Mouse (Mus musculus): ENCODE data around the gene Ift81. TPM values are rescaled to one million over a fixed set of nuclear protein-coding genes. Genes with fewer than 3 reads are reported as not detected.

The Ift81 gene
- polyA plus RNA-seq, 1 experiment from 2014 or later: 71.6 TPM

- 73% methylated on average over 7 of the region's 7 CpGs for WGBS
- Histone ChIP-seq H3K9ac (ENCODE audit: low read depth, low read length) (no peak overlapping the region), H3K27me3 (ENCODE audit: control insufficient read depth, insufficient read depth, low read depth, low read length) (no peaks in the 10 kb centered on the region), H3K36me3 (ENCODE audit: control insufficient read depth, insufficient read depth, low read length) (peaks cover 14% of the 10 kb centered on the region), H3K4me3 (ENCODE audit: low read depth, low read length) (no peak overlapping the region), H3K4me2 (ENCODE audit: low read length) (no peak overlapping the region), H3K9me3 (replicated peaks; ENCODE audit: control insufficient read depth, low read length, poor library complexity, severe bottlenecking) (no peaks in the 10 kb centered on the region; the same call in 1 of the 2 replicates), H3K4me1 (ENCODE audit: control insufficient read depth, insufficient read depth, low read length) (no peaks in the 10 kb centered on the region), H3K27ac (ENCODE audit: low read length) (no peak overlapping the region)
- no peak for ATAC-seq
Measured at GRCm38 (mm10) chr5:122576683-122577329, 37.5 kb downstream of the Ift81 start.

- H3K27me3 ChIP-seq (ENCODE audit: control insufficient read depth, insufficient read depth, low read depth, low read length): no peaks in the 10 kb centered on the region
- no peak overlapping the region for H3K4me2 ChIP-seq (ENCODE audit: low read length)
- 83% methylated on average over 5 of the region's 5 CpGs for WGBS
- ATAC-seq: no peak
- no peaks in the 10 kb centered on the region for H3K9me3 ChIP-seq (replicated peaks; ENCODE audit: control insufficient read depth, low read length, poor library complexity, severe bottlenecking)
- H3K27ac ChIP-seq (ENCODE audit: low read length): no peak overlapping the region
- peaks cover 7% of the 10 kb centered on the region for H3K36me3 ChIP-seq (ENCODE audit: control insufficient read depth, insufficient read depth, low read length)
- no peak overlapping the region for H3K4me3 ChIP-seq (ENCODE audit: low read depth, low read length)
- H3K9ac ChIP-seq (ENCODE audit: low read depth, low read length): no peak overlapping the region
- H3K4me1 ChIP-seq (ENCODE audit: control insufficient read depth, insufficient read depth, low read length): no peaks in the 10 kb centered on the region
Measured at GRCm38 (mm10) chr5:122572001-122572400, 42.3 kb downstream of the Ift81 start.

GRCm38 (mm10) chr5:122566626-122567025, 47.7 kb downstream of the Ift81 start:
- WGBS: 68% methylated on average over 8 of the region's 8 CpGs
- no peak for ATAC-seq
- Histone ChIP-seq H3K27me3 (ENCODE audit: control insufficient read depth, insufficient read depth, low read depth, low read length) (no peaks in the 10 kb centered on the region), H3K4me1 (ENCODE audit: control insufficient read depth, insufficient read depth, low read length) (no peaks in the 10 kb centered on the region), H3K9me3 (replicated peaks; ENCODE audit: control insufficient read depth, low read length, poor library complexity, severe bottlenecking) (no peaks in the 10 kb centered on the region), H3K4me2 (ENCODE audit: low read length) (no peak overlapping the region), H3K36me3 (ENCODE audit: control insufficient read depth, insufficient read depth, low read length) (peaks cover 16% of the 10 kb centered on the region; the same call in 1 of the 2 replicates), H3K4me3 (ENCODE audit: low read depth, low read length) (no peak overlapping the region), H3K9ac (ENCODE audit: low read depth, low read length) (no peak overlapping the region), H3K27ac (ENCODE audit: low read length) (peak overlapping the region; percentile 49; the same call in 1 of the 2 replicates)

- WGBS: 88% methylated on average over 8 of the region's 8 CpGs
- Histone ChIP-seq H3K27me3 (ENCODE audit: control insufficient read depth, insufficient read depth, low read depth, low read length) (no peaks in the 10 kb centered on the region), H3K9me3 (replicated peaks; ENCODE audit: control insufficient read depth, low read length, poor library complexity, severe bottlenecking) (no peaks in the 10 kb centered on the region)
Measured at GRCm38 (mm10) chr5:122560654-122561053, 53.7 kb downstream of the Ift81 start.

GRCm38 (mm10) chr5:122558127-122558526, 56.2 kb downstream of the Ift81 start:
- Histone ChIP-seq H3K27me3 (ENCODE audit: control insufficient read depth, insufficient read depth, low read depth, low read length) (no peaks in the 10 kb centered on the region), H3K27ac (ENCODE audit: low read length) (no peak overlapping the region), H3K9ac (ENCODE audit: low read depth, low read length) (no peak overlapping the region), H3K4me1 (ENCODE audit: control insufficient read depth, insufficient read depth, low read length) (no peaks in the 10 kb centered on the region), H3K36me3 (ENCODE audit: control insufficient read depth, insufficient read depth, low read length) (peaks cover 15% of the 10 kb centered on the region), H3K4me3 (ENCODE audit: low read depth, low read length) (no peak overlapping the region), H3K9me3 (replicated peaks; ENCODE audit: control insufficient read depth, low read length, poor library complexity, severe bottlenecking) (no peaks in the 10 kb centered on the region), H3K4me2 (ENCODE audit: low read length) (no peak overlapping the region)
- no peak for ATAC-seq
- 96% methylated on average over 10 of the region's 10 CpGs for WGBS

More at GRCm38 (mm10) chr5:122560654-122561053, 53.7 kb downstream of the Ift81 start:
- H3K9ac ChIP-seq (ENCODE audit: low read depth, low read length): no peak overlapping the region
- no peaks in the 10 kb centered on the region for H3K4me1 ChIP-seq (ENCODE audit: control insufficient read depth, insufficient read depth, low read length)
- H3K27ac ChIP-seq (ENCODE audit: low read length): no peak overlapping the region
- no peak for ATAC-seq
- H3K4me3 ChIP-seq (ENCODE audit: low read depth, low read length): no peak overlapping the region
- H3K36me3 ChIP-seq (ENCODE audit: control insufficient read depth, insufficient read depth, low read length): peaks cover 20% of the 10 kb centered on the region
- no peak overlapping the region for H3K4me2 ChIP-seq (ENCODE audit: low read length)

GRCm38 (mm10) chr5:122555107-122555506, 59.2 kb downstream of the Ift81 start:
- Histone ChIP-seq H3K36me3 (ENCODE audit: control insufficient read depth, insufficient read depth, low read length) (peaks cover 11% of the 10 kb centered on the region), H3K4me3 (ENCODE audit: low read depth, low read length) (no peak overlapping the region), H3K9ac (ENCODE audit: low read depth, low read length) (no peak overlapping the region), H3K27me3 (ENCODE audit: control insufficient read depth, insufficient read depth, low read depth, low read length) (no peaks in the 10 kb centered on the region), H3K9me3 (replicated peaks; ENCODE audit: control insufficient read depth, low read length, poor library complexity, severe bottlenecking) (no peaks in the 10 kb centered on the region), H3K4me1 (ENCODE audit: control insufficient read depth, insufficient read depth, low read length) (no peaks in the 10 kb centered on the region), H3K4me2 (ENCODE audit: low read length) (no peak overlapping the region), H3K27ac (ENCODE audit: low read length) (no peak overlapping the region)
- WGBS: 67% methylated on average over 2 of the region's 2 CpGs
- ATAC-seq: no peak

- WGBS: 89% methylated on average over 9 of the region's 9 CpGs
- no peaks in the 10 kb centered on the region for H3K9me3 ChIP-seq (replicated peaks; ENCODE audit: control insufficient read depth, low read length, poor library complexity, severe bottlenecking)
- no peaks in the 10 kb centered on the region for H3K27me3 ChIP-seq (ENCODE audit: control insufficient read depth, insufficient read depth, low read depth, low read length)
- no peak overlapping the region for H3K4me3 ChIP-seq (ENCODE audit: low read depth, low read length)
- H3K36me3 ChIP-seq (ENCODE audit: control insufficient read depth, insufficient read depth, low read length): no peaks in the 10 kb centered on the region
- H3K4me2 ChIP-seq (ENCODE audit: low read length): no peak overlapping the region
- ATAC-seq: no peak
- no peak overlapping the region for H3K27ac ChIP-seq (ENCODE audit: low read length)
- peaks cover 8% of the 10 kb centered on the region; the same call in 1 of the 2 replicates for H3K4me1 ChIP-seq (ENCODE audit: control insufficient read depth, insufficient read depth, low read length)
- H3K9ac ChIP-seq (ENCODE audit: low read depth, low read length): no peak overlapping the region
Measured at GRCm38 (mm10) chr5:122552638-122553037, 61.7 kb downstream of the Ift81 start.

- Histone ChIP-seq H3K4me1 (ENCODE audit: control insufficient read depth, insufficient read depth, low read length) (peaks cover 8% of the 10 kb centered on the region; the same call in 1 of the 2 replicates), H3K27ac (ENCODE audit: low read length) (no peak overlapping the region), H3K27me3 (ENCODE audit: control insufficient read depth, insufficient read depth, low read depth, low read length) (no peaks in the 10 kb centered on the region), H3K4me3 (ENCODE audit: low read depth, low read length) (no peak overlapping the region), H3K4me2 (ENCODE audit: low read length) (no peak overlapping the region), H3K9me3 (replicated peaks; ENCODE audit: control insufficient read depth, low read length, poor library complexity, severe bottlenecking) (no peaks in the 10 kb centered on the region), H3K9ac (ENCODE audit: low read depth, low read length) (no peak overlapping the region), H3K36me3 (ENCODE audit: control insufficient read depth, insufficient read depth, low read length) (no peaks in the 10 kb centered on the region)
- 63% methylated on average over 8 of the region's 8 CpGs for WGBS
- ATAC-seq: no peak
Measured at GRCm38 (mm10) chr5:122550460-122550859, 63.9 kb downstream of the Ift81 start.

GRCm38 (mm10) chr5:122548671-122549070, 65.6 kb downstream of the Ift81 start:
- no peaks in the 10 kb centered on the region for H3K27me3 ChIP-seq (ENCODE audit: control insufficient read depth, insufficient read depth, low read depth, low read length)
- H3K9me3 ChIP-seq (replicated peaks; ENCODE audit: control insufficient read depth, low read length, poor library complexity, severe bottlenecking): no peaks in the 10 kb centered on the region
- H3K4me3 ChIP-seq (ENCODE audit: low read depth, low read length): no peak overlapping the region
- ATAC-seq: no peak
- H3K4me1 ChIP-seq (ENCODE audit: control insufficient read depth, insufficient read depth, low read length): peaks cover 8% of the 10 kb centered on the region; the same call in 1 of the 2 replicates
- H3K36me3 ChIP-seq (ENCODE audit: control insufficient read depth, insufficient read depth, low read length): no peaks in the 10 kb centered on the region
- H3K9ac ChIP-seq (ENCODE audit: low read depth, low read length): no peak overlapping the region
- 69% methylated on average over 6 of the region's 6 CpGs for WGBS
- no peak overlapping the region for H3K27ac ChIP-seq (ENCODE audit: low read length)
- H3K4me2 ChIP-seq (ENCODE audit: low read length): no peak overlapping the region
